Mouse (Mus musculus): Measurements from ENCODE around the gene Slc22a3. TPM values are rescaled to one million over a fixed set of nuclear protein-coding genes. Genes with fewer than 3 reads are reported as not detected.
A peak's percentile ranks its signal among the peaks of the same experiment; 100 is the strongest.

Slc22a3 gene
- polyA plus RNA-seq, 1 experiment from 2014 or later, result 0.45 TPM

DNA sequence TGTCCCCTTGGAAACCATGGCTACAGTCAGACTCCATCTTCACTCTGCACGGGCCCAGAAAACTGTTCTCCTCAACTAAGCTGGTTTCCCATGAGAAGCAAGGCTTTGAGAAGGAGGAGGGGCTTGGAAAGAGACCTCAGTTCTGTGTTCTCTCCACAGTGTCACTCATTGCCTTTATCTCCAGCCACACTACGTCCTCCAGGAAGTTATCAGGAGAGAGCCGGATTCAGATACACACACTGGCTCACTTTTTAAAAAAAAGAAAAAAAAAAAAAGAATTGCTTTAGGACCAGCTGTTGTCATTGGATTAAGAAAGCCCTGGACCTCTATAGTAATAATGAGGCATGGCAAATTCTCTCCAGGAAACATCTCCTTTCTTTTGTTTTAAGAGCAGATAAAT, 80.3 kb downstream of the Slc22a3 start:
- Histone ChIP-seq H3K4me1 (ENCODE audit: control insufficient read depth, insufficient read depth, low read length) (0 out of 2 replicates have a peak, but pooled peaks cover 4% of the 10 kb centered on the region), H3K36me3 (ENCODE audit: control insufficient read depth, insufficient read depth, low read length) (no peaks in the 10 kb centered on the region), H3K4me3 (ENCODE audit: low read depth, low read length) (no peak overlapping the region), H3K27ac (ENCODE audit: low read length) (no peak overlapping the region), H3K4me2 (replicated peaks; ENCODE audit: low read depth, low read length) (no peak overlapping the region), H3K27me3 (ENCODE audit: control insufficient read depth, insufficient read depth, low read length) (no peaks in the 10 kb centered on the region), H3K9ac (replicated peaks; ENCODE audit: low read depth, low read length) (no peak overlapping the region), H3K9me3 (ENCODE audit: control insufficient read depth, low read depth, low read length) (no peaks in the 10 kb centered on the region)
- WGBS, result 40% methylated on average over 3 of the region's 3 CpGs
- ATAC-seq (ENCODE audit: insufficient number of reproducible peaks, insufficient read depth, low FRiP score, low read depth), result no peak

GRCm38 (mm10) chr17:12422143-12422542, 85.4 kb downstream of the Slc22a3 start:
- H3K9me3 ChIP-seq (ENCODE audit: control insufficient read depth, low read depth, low read length), result no peaks in the 10 kb centered on the region
- peaks cover 11% of the 10 kb centered on the region; the same call in 1 of the 2 replicates for H3K4me1 ChIP-seq (ENCODE audit: control insufficient read depth, insufficient read depth, low read length)
- H3K9ac ChIP-seq (replicated peaks; ENCODE audit: low read depth, low read length), result no peak overlapping the region
- no peak overlapping the region for H3K4me2 ChIP-seq (replicated peaks; ENCODE audit: low read depth, low read length)
- no peak overlapping the region for H3K27ac ChIP-seq (ENCODE audit: low read length)
- ATAC-seq (ENCODE audit: insufficient number of reproducible peaks, insufficient read depth, low FRiP score, low read depth), result no peak
- WGBS, result 83% methylated on average over 1 of the region's 1 CpGs
- H3K4me3 ChIP-seq (ENCODE audit: low read depth, low read length), result no peak overlapping the region
- no peaks in the 10 kb centered on the region for H3K36me3 ChIP-seq (ENCODE audit: control insufficient read depth, insufficient read depth, low read length)
- no peaks in the 10 kb centered on the region for H3K27me3 ChIP-seq (ENCODE audit: control insufficient read depth, insufficient read depth, low read length)

DNA sequence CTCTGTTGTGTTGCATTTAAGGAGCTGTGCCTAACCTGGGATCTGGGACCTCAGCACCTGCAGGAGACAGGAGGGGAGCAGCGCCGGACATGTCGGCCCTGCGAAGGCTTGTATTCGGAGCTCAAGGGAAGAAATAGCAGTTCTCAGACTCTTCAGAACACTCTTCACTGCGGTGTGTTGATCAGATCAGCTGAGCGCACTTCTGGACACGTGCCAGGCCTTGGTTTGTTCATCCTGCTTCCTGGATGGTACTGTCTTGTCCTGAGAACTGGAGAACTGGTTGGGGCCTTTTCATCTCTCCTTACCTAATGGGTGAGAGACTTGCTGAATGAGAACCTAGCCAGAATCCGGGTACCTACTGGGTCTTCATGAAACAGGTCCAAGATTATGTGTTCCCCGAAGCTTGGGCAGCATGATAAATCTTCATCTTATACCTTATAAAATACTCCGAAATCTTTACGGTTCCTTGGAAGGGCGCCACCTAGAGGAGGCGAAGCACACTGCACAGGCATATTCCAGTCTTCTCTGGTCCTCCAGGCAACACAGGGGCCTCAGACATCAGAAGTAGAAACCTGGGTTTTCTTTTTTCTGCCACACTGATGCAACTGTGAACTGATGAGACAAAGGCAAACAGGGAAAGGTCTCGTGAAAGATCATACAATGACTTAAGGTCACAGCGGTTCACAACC, 86.5 kb downstream of the Slc22a3 start:
- no peaks in the 10 kb centered on the region for H3K9me3 ChIP-seq (ENCODE audit: control insufficient read depth, low read depth, low read length)
- no peak overlapping the region for H3K27ac ChIP-seq (ENCODE audit: low read length)
- WGBS, result 59% methylated on average over 16 of the region's 16 CpGs
- H3K9ac ChIP-seq (replicated peaks; ENCODE audit: low read depth, low read length), result no peak overlapping the region
- no peaks in the 10 kb centered on the region for H3K27me3 ChIP-seq (ENCODE audit: control insufficient read depth, insufficient read depth, low read length)
- H3K4me1 ChIP-seq (ENCODE audit: control insufficient read depth, insufficient read depth, low read length), result peaks cover 11% of the 10 kb centered on the region; the same call in 1 of the 2 replicates
- no peak for ATAC-seq (ENCODE audit: insufficient number of reproducible peaks, insufficient read depth, low FRiP score, low read depth)
- no peak overlapping the region for H3K4me3 ChIP-seq (ENCODE audit: low read depth, low read length)
- no peak overlapping the region for H3K4me2 ChIP-seq (replicated peaks; ENCODE audit: low read depth, low read length)
- no peaks in the 10 kb centered on the region for H3K36me3 ChIP-seq (ENCODE audit: control insufficient read depth, insufficient read depth, low read length)

DNA sequence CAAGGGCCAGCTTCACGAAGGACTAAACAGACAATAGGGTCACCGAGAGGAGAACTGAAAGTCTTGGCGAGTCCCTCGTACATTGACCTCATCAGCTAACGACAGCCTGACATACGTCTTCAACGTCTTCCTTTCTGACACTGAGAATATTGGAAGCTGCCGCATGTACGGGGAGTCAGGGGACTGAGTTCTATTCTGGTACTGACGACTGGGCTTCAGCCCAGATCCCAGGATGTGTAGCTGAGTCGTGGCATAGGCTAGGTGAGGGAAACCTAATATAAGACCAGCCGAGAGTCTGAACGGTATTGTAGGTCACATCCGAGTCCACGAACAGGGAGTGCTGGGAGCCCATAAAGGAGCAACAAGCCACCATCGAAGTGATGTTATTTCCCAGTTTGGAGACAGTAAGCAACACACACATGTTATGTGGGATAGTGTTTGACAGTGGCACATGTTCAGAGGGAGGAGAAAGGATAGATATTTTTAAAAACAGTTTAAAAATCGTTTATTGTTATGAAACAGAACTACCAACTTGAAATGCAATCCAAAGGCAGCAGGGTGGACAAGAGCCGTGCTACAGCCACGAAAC, 87.9 kb downstream of the Slc22a3 start:
- Histone ChIP-seq H3K4me3 (ENCODE audit: low read depth, low read length) (no peak overlapping the region), H3K27ac (ENCODE audit: low read length) (peak overlapping the region; percentile 15; the same call in 1 of the 2 replicates), H3K4me2 (replicated peaks; ENCODE audit: low read depth, low read length) (no peak overlapping the region), H3K9me3 (ENCODE audit: control insufficient read depth, low read depth, low read length) (no peaks in the 10 kb centered on the region), H3K27me3 (ENCODE audit: control insufficient read depth, insufficient read depth, low read length) (no peaks in the 10 kb centered on the region), H3K36me3 (ENCODE audit: control insufficient read depth, insufficient read depth, low read length) (no peaks in the 10 kb centered on the region), H3K4me1 (ENCODE audit: control insufficient read depth, insufficient read depth, low read length) (peaks cover 18% of the 10 kb centered on the region; the same call in 1 of the 2 replicates), H3K9ac (replicated peaks; ENCODE audit: low read depth, low read length) (no peak overlapping the region)
- no peak for ATAC-seq (ENCODE audit: insufficient number of reproducible peaks, insufficient read depth, low FRiP score, low read depth)
- 66% methylated on average over 19 of the region's 19 CpGs for WGBS

GRCm38 (mm10) chr17:12416250-12416895, 91.1 kb downstream of the Slc22a3 start:
- Histone ChIP-seq H3K36me3 (ENCODE audit: control insufficient read depth, insufficient read depth, low read length) (no peaks in the 10 kb centered on the region), H3K4me1 (ENCODE audit: control insufficient read depth, insufficient read depth, low read length) (peaks cover 26% of the 10 kb centered on the region), H3K27me3 (ENCODE audit: control insufficient read depth, insufficient read depth, low read length) (no peaks in the 10 kb centered on the region), H3K4me2 (replicated peaks; ENCODE audit: low read depth, low read length) (no peak overlapping the region), H3K9ac (replicated peaks; ENCODE audit: low read depth, low read length) (no peak overlapping the region), H3K27ac (ENCODE audit: low read length) (peak overlapping the region; percentile 46; the same call in 1 of the 2 replicates), H3K9me3 (ENCODE audit: control insufficient read depth, low read depth, low read length) (no peaks in the 10 kb centered on the region), H3K4me3 (ENCODE audit: low read depth, low read length) (no peak overlapping the region)
- 38% methylated on average over 6 of the region's 6 CpGs for WGBS
- ATAC-seq (ENCODE audit: insufficient number of reproducible peaks, insufficient read depth, low FRiP score, low read depth), result 0 out of 2 replicates have a peak, but pooled peaks have one; percentile 30

DNA sequence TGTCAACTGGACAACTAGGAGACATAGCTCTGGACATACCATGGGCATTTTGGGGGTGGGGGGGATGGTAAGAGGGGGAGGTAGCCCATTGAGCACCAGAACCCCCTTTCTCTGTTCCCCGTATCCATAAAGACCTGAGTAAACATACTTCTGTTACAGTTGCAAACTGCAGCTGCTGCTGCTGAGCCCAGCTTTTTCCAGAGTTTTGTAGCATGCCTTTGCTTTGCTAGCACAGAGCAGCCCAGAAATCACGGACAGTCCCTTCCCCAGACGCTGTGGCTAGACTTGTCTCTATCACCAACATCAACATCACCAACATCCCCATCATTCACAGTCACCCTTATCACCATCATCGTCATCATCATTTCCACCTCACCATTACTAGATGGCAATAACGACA, 91.8 kb downstream of the Slc22a3 start:
- ATAC-seq (ENCODE audit: insufficient number of reproducible peaks, insufficient read depth, low FRiP score, low read depth), result no peak
- 40% methylated on average over 5 of the region's 5 CpGs for WGBS

GRCm38 (mm10) chr17:12415031-12415735, 92.3 kb downstream of the Slc22a3 start:
- Histone ChIP-seq H3K36me3 (ENCODE audit: control insufficient read depth, insufficient read depth, low read length) (no peaks in the 10 kb centered on the region), H3K9me3 (ENCODE audit: control insufficient read depth, low read depth, low read length) (no peaks in the 10 kb centered on the region), H3K27ac (ENCODE audit: low read length) (peak overlapping the region; percentile 46), H3K27me3 (ENCODE audit: control insufficient read depth, insufficient read depth, low read length) (no peaks in the 10 kb centered on the region), H3K4me3 (ENCODE audit: low read depth, low read length) (no peak overlapping the region), H3K4me2 (replicated peaks; ENCODE audit: low read depth, low read length) (no peak overlapping the region; the same call in 1 of the 2 replicates), H3K9ac (replicated peaks; ENCODE audit: low read depth, low read length) (no peak overlapping the region), H3K4me1 (ENCODE audit: control insufficient read depth, insufficient read depth, low read length) (peaks cover 21% of the 10 kb centered on the region)
- peak; percentile 57; the same call in 1 of the 2 replicates for ATAC-seq (ENCODE audit: insufficient number of reproducible peaks, insufficient read depth, low FRiP score, low read depth)
- WGBS, result 37% methylated on average over 15 of the region's 15 CpGs

More for the DNA sequence above, 91.8 kb downstream of the Slc22a3 start:
- peaks cover 24% of the 10 kb centered on the region for H3K4me1 ChIP-seq (ENCODE audit: control insufficient read depth, insufficient read depth, low read length)
- no peak overlapping the region for H3K4me3 ChIP-seq (ENCODE audit: low read depth, low read length)
- H3K9me3 ChIP-seq (ENCODE audit: control insufficient read depth, low read depth, low read length), result no peaks in the 10 kb centered on the region
- no peaks in the 10 kb centered on the region for H3K27me3 ChIP-seq (ENCODE audit: control insufficient read depth, insufficient read depth, low read length)
- no peaks in the 10 kb centered on the region for H3K36me3 ChIP-seq (ENCODE audit: control insufficient read depth, insufficient read depth, low read length)
- no peak overlapping the region; the same call in 1 of the 2 replicates for H3K4me2 ChIP-seq (replicated peaks; ENCODE audit: low read depth, low read length)
- no peak overlapping the region for H3K9ac ChIP-seq (replicated peaks; ENCODE audit: low read depth, low read length)
- peak overlapping the region; percentile 46 for H3K27ac ChIP-seq (ENCODE audit: low read length)

- Histone ChIP-seq H3K27ac (ENCODE audit: low read length) (no peak overlapping the region), H3K27me3 (ENCODE audit: control insufficient read depth, insufficient read depth, low read length) (no peaks in the 10 kb centered on the region), H3K4me1 (ENCODE audit: control insufficient read depth, insufficient read depth, low read length) (peaks cover 15% of the 10 kb centered on the region; the same call in 1 of the 2 replicates), H3K4me2 (replicated peaks; ENCODE audit: low read depth, low read length) (no peak overlapping the region), H3K4me3 (ENCODE audit: low read depth, low read length) (no peak overlapping the region), H3K9me3 (ENCODE audit: control insufficient read depth, low read depth, low read length) (no peaks in the 10 kb centered on the region), H3K9ac (replicated peaks; ENCODE audit: low read depth, low read length) (no peak overlapping the region), H3K36me3 (ENCODE audit: control insufficient read depth, insufficient read depth, low read length) (no peaks in the 10 kb centered on the region)
- ATAC-seq (ENCODE audit: insufficient number of reproducible peaks, insufficient read depth, low FRiP score, low read depth), result no peak
- 70% methylated on average over 3 of the region's 3 CpGs for WGBS
Observed at GRCm38 (mm10) chr17:12412891-12413237, 94.6 kb downstream of the Slc22a3 start.

Measured in stomach, embryonic 14.5 days (tissue).